Mouse (Mus musculus) hindbrain, embryonic 13.5 days (tissue): ENCODE data around the gene Fgf18. TPM values are rescaled to one million over a fixed set of nuclear protein-coding genes. Genes with fewer than 3 reads are reported as not detected.
A peak's percentile ranks its signal among the peaks of the same experiment; 100 is the strongest.

Experiments
- ATAC-seq: fragments of 200-750 bp; cut with Nextera tagmentation; 2 replicates; pipeline ENCODE4 v1.8.0; 2017; ENCODE audit warnings: moderate TSS enrichment; ENCODE audit not compliant: low FRiP score
- H3K27ac ChIP-seq: fragments of 300-500 bp; sonication (generic); 2 replicates; pipeline ENCODE4 v1.5.1; 2015; ENCODE audit warnings: inconsistent platforms, mild to moderate bottlenecking, moderate library complexity
- H3K27me3 ChIP-seq: fragments of 300-500 bp; sonication (generic); 2 replicates; pipeline ENCODE4 v1.6.1; 2015; ENCODE audit warnings: mild to moderate bottlenecking, inconsistent platforms
- H3K36me3 ChIP-seq: fragments of 300-500 bp; sonication (generic); 2 replicates; pipeline ENCODE4 v1.6.1; 2015; ENCODE audit warnings: mild to moderate bottlenecking, inconsistent platforms
- H3K4me1 ChIP-seq: fragments of 300-500 bp; sonication (generic); replicated peaks from 2 replicates; pipeline ENCODE4 v1.6.1; 2015; ENCODE audit warnings: inconsistent platforms
- H3K4me2 ChIP-seq: fragments of 300-500 bp; sonication (generic); 2 replicates; pipeline ENCODE4 v1.6.1; 2015; ENCODE audit warnings: inconsistent platforms, mild to moderate bottlenecking, moderate library complexity
- H3K4me3 ChIP-seq: fragments of 300-500 bp; sonication (generic); 2 replicates; pipeline ENCODE4 v1.5.1; 2015; ENCODE audit warnings: mild to moderate bottlenecking, inconsistent platforms
- H3K9ac ChIP-seq: fragments of 300-500 bp; sonication (generic); 2 replicates; pipeline ENCODE4 v1.6.1; 2015; ENCODE audit warnings: mild to moderate bottlenecking, inconsistent platforms
- H3K9me3 ChIP-seq: fragments of 300-500 bp; sonication (generic); 2 replicates; pipeline ENCODE4 v1.6.1; 2016; ENCODE audit warnings: inconsistent platforms
- WGBS: fragments of 180-500 bp; shearing (Covaris S2); methylation state at CpG from one replicate; pipeline ENCODE4 v1.1.7; 2015; 5-methylcytosine and 5-hydroxymethylcytosine counted together
- polyA plus RNA-seq: library from polyadenylated mRNA; unstranded; fragments of >200 nt; fragmentation: Nextera tagmentation; extraction: Ambion mirVana; gene quantifications from 2 replicates; pipeline ENCODE4 v1.2.1, GENCODE M21; 2015

The Fgf18 gene
- polyA plus RNA-seq, 1 experiment from 2014 or later, result 4.8 TPM

- H3K9ac ChIP-seq, result peak within 1 kb of the TSS; percentile 98
- peaks cover 16% of the 10 kb centered on the region for H3K4me1 ChIP-seq
- H3K36me3 ChIP-seq, result peaks cover 29% of the 10 kb centered on the region
- WGBS, result 4% methylated on average over 49 of the region's 49 CpGs
- peak within 1 kb of the TSS; percentile 97 for H3K4me2 ChIP-seq
- peak; percentile 96 for ATAC-seq
- no peaks in the 10 kb centered on the region for H3K27me3 ChIP-seq
- H3K9me3 ChIP-seq, result no peaks in the 10 kb centered on the region
- peak within 1 kb of the TSS; percentile 97 for H3K27ac ChIP-seq
- peak within 1 kb of the TSS; percentile 96 for H3K4me3 ChIP-seq
Measured at GRCm38 (mm10) chr11:33162998-33163506, 15.9 kb upstream of the Fgf18 start, which contains the start of gene Npm1. Gene Npm1 (minus strand): TSS chr11:33163206.

- peak overlapping the region; percentile 98 for H3K9ac ChIP-seq
- H3K9me3 ChIP-seq, result no peaks in the 10 kb centered on the region
- H3K4me2 ChIP-seq, result peak overlapping the region; percentile 97
- peak overlapping the region; percentile 91 for H3K27ac ChIP-seq
- H3K4me1 ChIP-seq, result peaks cover 16% of the 10 kb centered on the region
- peak; percentile 74 for ATAC-seq
- H3K36me3 ChIP-seq, result peaks cover 35% of the 10 kb centered on the region
- H3K4me3 ChIP-seq, result peak overlapping the region; percentile 96
- no peaks in the 10 kb centered on the region for H3K27me3 ChIP-seq
- 2% methylated on average over 49 of the region's 53 CpGs for WGBS
Measured at GRCm38 (mm10) chr11:33162211-33162997, 15.2 kb upstream of the Fgf18 start.

GRCm38 (mm10) chr11:33159741-33160140 is 12.5 kb upstream of the Fgf18 start:
- H3K4me3 ChIP-seq, result no peak overlapping the region
- peaks cover 16% of the 10 kb centered on the region for H3K4me1 ChIP-seq
- no peak for ATAC-seq
- H3K27ac ChIP-seq, result no peak overlapping the region
- H3K36me3 ChIP-seq, result peaks cover 51% of the 10 kb centered on the region
- H3K9ac ChIP-seq, result no peak overlapping the region
- no peaks in the 10 kb centered on the region for H3K9me3 ChIP-seq
- no peaks in the 10 kb centered on the region for H3K27me3 ChIP-seq
- WGBS, result 96% methylated on average over 3 of the region's 3 CpGs
- H3K4me2 ChIP-seq, result no peak overlapping the region

- no peak for ATAC-seq
- no peak overlapping the region for H3K27ac ChIP-seq
- H3K9ac ChIP-seq, result no peak overlapping the region
- H3K36me3 ChIP-seq, result peaks cover 67% of the 10 kb centered on the region
- no peaks in the 10 kb centered on the region for H3K27me3 ChIP-seq
- no peak overlapping the region for H3K4me2 ChIP-seq
- no peak overlapping the region for H3K4me3 ChIP-seq
- H3K9me3 ChIP-seq, result no peaks in the 10 kb centered on the region
- WGBS, result 90% methylated on average over 2 of the region's 2 CpGs
- peaks cover 16% of the 10 kb centered on the region for H3K4me1 ChIP-seq
Measured at GRCm38 (mm10) chr11:33157453-33158196, 10.4 kb upstream of the Fgf18 start.

GRCm38 (mm10) chr11:33156436-33157015 is 9.3 kb upstream of the Fgf18 start:
- peaks cover 75% of the 10 kb centered on the region for H3K36me3 ChIP-seq

GRCm38 (mm10) chr11:33154459-33154858 is 7.3 kb upstream of the Fgf18 start:
- 93% methylated on average over 3 of the region's 3 CpGs for WGBS
- no peak overlapping the region for H3K4me3 ChIP-seq
- H3K36me3 ChIP-seq, result peaks cover 77% of the 10 kb centered on the region
- no peaks in the 10 kb centered on the region for H3K9me3 ChIP-seq
- H3K9ac ChIP-seq, result no peak overlapping the region
- ATAC-seq, result no peak
- no peaks in the 10 kb centered on the region for H3K4me1 ChIP-seq
- no peak overlapping the region for H3K27ac ChIP-seq
- H3K27me3 ChIP-seq, result no peaks in the 10 kb centered on the region
- H3K4me2 ChIP-seq, result no peak overlapping the region

More at GRCm38 (mm10) chr11:33156436-33157015, 9.3 kb upstream of the Fgf18 start:
- no peak overlapping the region for H3K27ac ChIP-seq
- no peak overlapping the region for H3K9ac ChIP-seq
- H3K27me3 ChIP-seq, result no peaks in the 10 kb centered on the region
- 87% methylated on average over 4 of the region's 4 CpGs for WGBS
- peaks cover 11% of the 10 kb centered on the region for H3K4me1 ChIP-seq
- ATAC-seq, result no peak
- H3K9me3 ChIP-seq, result no peaks in the 10 kb centered on the region
- no peak overlapping the region for H3K4me2 ChIP-seq
- no peak overlapping the region for H3K4me3 ChIP-seq

- WGBS, result 85% methylated on average over 1 of the region's 1 CpGs
- Histone ChIP-seq H3K4me1 (peaks cover 4% of the 10 kb centered on the region), H3K27me3 (no peaks in the 10 kb centered on the region), H3K4me2 (no peak overlapping the region), H3K4me3 (no peak overlapping the region), H3K36me3 (peaks cover 66% of the 10 kb centered on the region), H3K9ac (no peak overlapping the region), H3K9me3 (no peaks in the 10 kb centered on the region), H3K27ac (no peak overlapping the region)
- no peak for ATAC-seq
Measured at GRCm38 (mm10) chr11:33152997-33153396, 5.8 kb upstream of the Fgf18 start.

- Histone ChIP-seq H3K9me3 (no peaks in the 10 kb centered on the region), H3K27ac (no peak overlapping the region), H3K4me3 (no peak overlapping the region), H3K9ac (no peak overlapping the region), H3K4me1 (peaks cover 15% of the 10 kb centered on the region), H3K36me3 (peaks cover 58% of the 10 kb centered on the region), H3K4me2 (no peak overlapping the region), H3K27me3 (no peaks in the 10 kb centered on the region)
- ATAC-seq, result no peak
- WGBS, result 85% methylated on average over 4 of the region's 4 CpGs
Measured at GRCm38 (mm10) chr11:33151780-33152145, 4.6 kb upstream of the Fgf18 start.

- H3K4me2 ChIP-seq, result no peak overlapping the region
- WGBS, result 77% methylated on average over 3 of the region's 3 CpGs
- no peak overlapping the region for H3K27ac ChIP-seq
- no peaks in the 10 kb centered on the region for H3K9me3 ChIP-seq
- H3K36me3 ChIP-seq, result peaks cover 53% of the 10 kb centered on the region
- no peaks in the 10 kb centered on the region for H3K27me3 ChIP-seq
- peaks cover 19% of the 10 kb centered on the region for H3K4me1 ChIP-seq
- no peak overlapping the region for H3K4me3 ChIP-seq
- H3K9ac ChIP-seq, result no peak overlapping the region
- ATAC-seq, result no peak
Measured at GRCm38 (mm10) chr11:33151128-33151779, 4.1 kb upstream of the Fgf18 start.

- no peak overlapping the region for H3K4me3 ChIP-seq
- peaks cover 3% of the 10 kb centered on the region for H3K27me3 ChIP-seq
- no peak overlapping the region for H3K4me2 ChIP-seq
- no peaks in the 10 kb centered on the region for H3K9me3 ChIP-seq
- peaks cover 49% of the 10 kb centered on the region for H3K36me3 ChIP-seq
- ATAC-seq, result no peak
- H3K27ac ChIP-seq, result no peak overlapping the region
- no peak overlapping the region for H3K9ac ChIP-seq
- H3K4me1 ChIP-seq, result peaks cover 28% of the 10 kb centered on the region
Measured at GRCm38 (mm10) chr11:33150364-33150763, 3.2 kb upstream of the Fgf18 start.

- H3K4me2 ChIP-seq, result no peak overlapping the region
- peaks cover 37% of the 10 kb centered on the region for H3K4me1 ChIP-seq
- no peak overlapping the region for H3K9ac ChIP-seq
- peaks cover 44% of the 10 kb centered on the region for H3K36me3 ChIP-seq
- H3K27ac ChIP-seq, result no peak overlapping the region
- H3K9me3 ChIP-seq, result no peaks in the 10 kb centered on the region
- H3K27me3 ChIP-seq, result peaks cover 11% of the 10 kb centered on the region
- no peak for ATAC-seq
- no peak overlapping the region for H3K4me3 ChIP-seq
Measured at GRCm38 (mm10) chr11:33149453-33149852, 2.3 kb upstream of the Fgf18 start.

- no peak overlapping the region for H3K27ac ChIP-seq
- H3K36me3 ChIP-seq, result peaks cover 40% of the 10 kb centered on the region
- no peaks in the 10 kb centered on the region for H3K9me3 ChIP-seq
- no peak for ATAC-seq
- H3K27me3 ChIP-seq, result peaks cover 14% of the 10 kb centered on the region
- WGBS, result 32% methylated on average over 3 of the region's 3 CpGs
- H3K4me2 ChIP-seq, result no peak overlapping the region
- H3K4me1 ChIP-seq, result peaks cover 41% of the 10 kb centered on the region
- no peak overlapping the region for H3K4me3 ChIP-seq
- no peak overlapping the region for H3K9ac ChIP-seq
Measured at GRCm38 (mm10) chr11:33149088-33149436, 1.9 kb upstream of the Fgf18 start.
